Mouse (Mus musculus): Measurements from ENCODE around the gene Mrgprb1.
"Not testable (repeated sequence)": the region's sequence is repeated elsewhere in the genome, so short reads cannot be mapped to it uniquely, and the experiment has no call there.

Gene Mrgprb1

DNA sequence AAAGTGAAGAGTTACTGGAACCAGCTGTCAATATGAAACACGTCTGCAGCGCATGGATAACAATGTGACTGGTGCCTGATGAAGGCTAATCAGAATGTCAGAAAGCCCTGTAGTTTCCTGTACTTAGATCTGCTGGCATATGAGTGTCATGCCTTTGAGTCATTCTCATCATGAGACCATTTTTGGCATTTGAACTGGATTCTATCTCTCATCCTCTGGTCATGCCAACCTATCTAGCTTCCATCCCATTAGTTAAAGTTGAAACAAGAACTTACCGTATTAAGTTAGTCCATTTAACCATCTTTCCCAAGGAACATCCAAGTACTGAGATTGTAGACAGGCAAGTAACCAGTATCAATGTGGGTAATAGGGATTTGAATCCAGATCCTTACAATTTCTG, at the start of gene Mrgprb1:
TSS of gene Mrgprb1 (minus strand) at position 101 of the 400 bp plus-strand sequence.
- DNase-seq (ENCODE audit: low read depth) = no peak

DNA sequence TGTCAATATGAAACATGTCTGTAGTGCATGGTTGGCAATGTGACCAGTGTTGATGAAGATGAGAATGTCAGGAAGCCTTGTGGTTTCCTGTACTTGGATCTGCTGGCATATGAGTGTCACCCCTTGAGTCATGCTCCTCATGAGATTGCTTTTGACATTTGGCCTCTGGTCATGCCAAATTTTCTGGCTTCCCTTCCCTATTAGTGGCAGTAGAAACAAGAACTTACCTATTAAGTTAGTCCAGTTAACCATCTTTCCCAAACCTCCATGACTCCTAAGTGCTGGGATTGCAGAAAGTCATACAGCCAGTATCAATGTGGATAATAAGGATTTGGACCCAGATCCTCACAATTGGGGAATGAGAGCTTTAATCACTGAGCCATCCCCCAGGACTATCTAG, 43.1 kb upstream of the Mrgprb1 start, which contains the start of gene Mrgprx2:
TSS of gene Mrgprx2 (minus strand) at position 101 of the 400 bp plus-strand sequence.
- DNase-seq (ENCODE audit: low read depth) = no peak

- no peak for DNase-seq (ENCODE audit: low read depth)
Measured at GRCm38 (mm10) chr7:48436581-48436980, 19.6 kb downstream of the Mrgprb1 start.

- not testable (repeated sequence) for DNase-seq (ENCODE audit: low read depth)
Measured at GRCm38 (mm10) chr7:48435936-48436335, 20.2 kb downstream of the Mrgprb1 start.
